Mouse (Mus musculus) hematopoietic multipotent progenitor cell, adult 10-12 weeks (in vitro differentiated cells): ENCODE measurements around the gene Gm28043. TPM values are rescaled to one million over a fixed set of nuclear protein-coding genes. Genes with fewer than 3 reads are reported as not detected.

Source experiments
- polyA plus RNA-seq: library from polyadenylated mRNA; stranded (reverse); fragments of >175 nt; gene quantifications from 2 replicates; pipeline ENCODE4 v1.2.3, GENCODE M21; 2012; ENCODE audit warnings: low replicate concordance

Gene Gm28043
- polyA plus RNA-seq = 0.51 and 0.69 TPM in 2 replicates

GRCm38 (mm10) chr17:29614115-29615023, at the start of gene Gm28043, which contains the start of gene Rnf8:
TSS of gene Gm28043 (plus strand) at chr17:29614876.
TSS of gene Rnf8 (plus strand) at chr17:29614790.

DNA sequence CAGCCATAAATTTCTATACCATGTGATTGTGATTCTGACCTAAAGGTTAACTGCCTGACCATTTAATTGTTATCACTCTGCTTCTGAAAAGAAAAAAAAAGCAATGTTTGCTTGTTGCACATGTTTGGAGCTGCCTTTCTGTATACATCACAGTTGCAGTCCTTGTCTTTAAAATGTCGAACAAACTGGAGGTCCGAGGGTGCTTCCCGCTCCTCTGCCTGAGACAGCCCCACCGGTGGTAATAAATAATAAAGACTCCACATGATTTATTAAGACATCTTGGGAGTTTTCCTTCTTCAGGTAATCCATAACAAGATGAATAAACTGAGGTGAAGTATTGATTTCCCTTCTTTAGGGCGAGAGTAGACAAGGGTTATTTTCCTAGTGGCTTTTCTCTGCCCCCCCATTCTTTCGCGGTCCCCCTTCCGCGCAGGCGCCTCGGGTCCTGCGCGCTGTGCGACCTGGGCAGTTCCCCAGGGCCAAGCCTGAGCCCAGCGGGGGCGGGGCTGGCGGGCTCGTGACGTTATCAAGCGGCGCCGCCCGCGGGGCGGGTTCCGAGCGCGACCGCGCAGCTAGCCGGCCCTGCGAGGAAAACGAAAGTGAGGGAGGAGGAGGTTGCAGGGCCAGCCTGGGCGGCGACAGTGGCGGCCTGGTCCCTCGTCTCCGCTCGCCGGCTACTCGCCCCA, 45.5 kb downstream of the Gm28043 start, which contains the start of gene Cmtr1:
Cmtr1 (plus strand) TSS at position 520 of the 686 bp plus-strand sequence.

GRCm38 (mm10) chr17:29716732-29717445, 102.2 kb downstream of the Gm28043 start, which contains the start of gene Ccdc167:
TSS of gene Ccdc167 (minus strand) at chr17:29717044.

Other genes starting within 250 kb of the Gm28043 start
- gene Pim1, start 124.1 kb upstream of the Gm28043 start, polyA plus RNA-seq = 73.2 and 209 TPM in 2 replicates
- not detected in 2 replicates for gene Gm17657, start 65.2 kb upstream of the Gm28043 start, polyA plus RNA-seq
- gene Tbc1d22b, start 65.1 kb upstream of the Gm28043 start, polyA plus RNA-seq = 37.5 and 54.1 TPM in 2 replicates
- gene Tmem217, start 62.5 kb upstream of the Gm28043 start, polyA plus RNA-seq = not detected in 2 replicates
- 17.6 and 28.0 TPM in 2 replicates for gene Rnf8, start 86 bp upstream of the Gm28043 start, polyA plus RNA-seq
- 78.4 and 109 TPM in 2 replicates for gene Cmtr1, start 45.7 kb downstream of the Gm28043 start, polyA plus RNA-seq
- gene Ccdc167, start 102.2 kb downstream of the Gm28043 start, polyA plus RNA-seq = 3.3 and 8.9 TPM in 2 replicates